Mouse (Mus musculus) testis, adult 2 months (tissue): Measurements from ENCODE around the gene Hmga1.

Experiments
- CTCF ChIP-seq: fragments of 200-500 bp; IDR thresholded peaks from 2 replicates; pipeline ENCODE4 v1.5.1; 2012; ENCODE audit warnings: low read depth, mild to moderate bottlenecking, inconsistent platforms, low read length, moderate library complexity; ENCODE audit not compliant: control insufficient read depth, insufficient read depth, insufficient replicate concordance
- POLR2A ChIP-seq: fragments of 200-500 bp; IDR thresholded peaks from 2 replicates; pipeline ENCODE4 v1.6.1; 2012; ENCODE audit warnings: low read depth, mild to moderate bottlenecking, inconsistent platforms, low read length, moderate library complexity; ENCODE audit not compliant: control insufficient read depth

DNA sequence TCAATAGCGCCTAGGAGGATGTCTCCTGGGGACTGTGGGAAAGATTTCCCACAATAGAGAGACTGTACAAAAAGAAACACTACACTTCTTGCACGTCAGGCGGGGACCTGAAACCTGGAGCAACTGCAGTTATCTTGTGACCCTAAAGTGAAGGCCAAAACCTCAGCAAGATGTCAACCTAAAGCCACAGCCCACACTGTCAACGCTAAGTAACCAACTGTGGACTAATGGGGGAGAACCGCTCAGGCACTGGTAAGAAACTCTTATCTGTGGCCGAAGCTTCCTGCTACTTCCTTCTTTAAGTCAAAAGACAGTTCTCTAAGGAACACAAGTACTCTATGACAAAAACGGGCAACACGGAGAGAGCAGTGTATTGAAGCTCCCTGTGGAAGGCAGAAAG, 31.9 kb downstream of the Hmga1 start:
- no peak for TF ChIP-seq CTCF
- TF ChIP-seq POLR2A, result no peak
